Mouse (Mus musculus): ENCODE data around the gene Hyal1.
"Not testable (repeated sequence)": the region's sequence is repeated elsewhere in the genome, so short reads cannot be mapped to it uniquely, and the experiment has no call there.

Gene Hyal1

DNA sequence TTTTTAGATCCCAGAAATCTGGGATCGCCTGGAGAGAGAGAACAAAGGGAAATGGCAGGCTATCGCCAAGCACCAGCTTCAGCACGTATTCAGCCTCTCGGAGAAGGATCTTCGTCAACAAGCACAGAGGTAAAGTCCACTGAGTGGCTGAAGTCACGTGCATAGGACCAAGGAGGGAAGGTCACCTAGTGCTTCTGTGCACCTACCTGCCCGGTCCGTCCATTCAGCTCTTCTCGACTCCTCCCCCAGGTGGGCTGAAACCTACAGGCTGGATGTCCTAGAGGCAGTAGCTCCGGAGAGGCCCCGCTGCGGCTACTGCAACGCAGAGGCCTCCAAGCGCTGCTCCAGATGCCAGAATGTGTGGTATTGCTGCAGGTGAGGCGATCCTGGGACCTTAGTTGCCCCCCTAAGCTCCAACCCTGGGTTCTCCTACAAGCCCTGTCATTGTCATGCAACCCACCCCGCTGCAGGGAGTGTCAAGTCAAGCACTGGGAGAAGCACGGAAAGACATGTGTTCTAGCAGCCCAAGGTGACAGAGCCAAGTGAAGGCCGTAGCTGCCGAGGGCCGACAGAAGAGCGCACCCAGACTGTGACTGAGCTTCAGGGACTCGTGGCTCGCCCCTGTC, 26.1 kb upstream of the Hyal1 start:
- DNase-seq (ENCODE audit: low spot score), result no peak

DNA sequence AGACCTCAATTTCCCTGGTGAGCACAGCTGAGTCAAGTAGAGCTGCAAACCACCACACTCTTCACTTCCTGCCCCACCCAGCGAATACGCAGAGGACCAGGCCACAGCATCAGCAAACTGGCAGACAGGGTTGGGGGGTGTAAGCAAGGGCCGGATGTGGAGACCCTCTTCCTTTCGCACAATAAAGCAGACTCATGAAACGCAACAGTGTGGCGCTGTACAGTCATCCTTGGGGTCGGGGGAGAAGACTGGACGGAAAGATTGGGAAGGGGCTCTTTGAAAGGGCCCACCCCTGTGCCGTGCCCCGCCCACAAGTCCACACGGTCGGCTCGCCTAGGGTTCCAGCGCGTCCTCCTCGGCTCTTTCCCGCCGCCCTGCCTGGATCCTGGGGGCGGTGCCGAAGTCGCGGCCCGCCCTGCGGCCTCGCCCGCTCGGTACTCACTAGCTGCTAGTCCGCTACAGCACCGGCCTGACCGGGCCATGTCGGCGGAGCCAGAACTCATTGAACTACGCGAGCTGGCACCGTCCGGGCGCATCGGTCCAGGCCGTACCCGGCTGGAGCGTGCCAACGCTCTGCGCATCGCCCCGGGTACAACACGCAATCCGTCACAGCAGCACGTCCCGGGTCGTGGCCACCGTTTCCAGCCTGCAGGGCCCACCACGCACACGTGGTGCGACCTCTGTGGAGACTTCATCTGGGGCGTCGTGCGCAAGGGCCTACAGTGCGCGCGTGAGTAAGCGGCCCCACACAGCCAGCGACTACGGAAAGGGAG, 25.4 kb upstream of the Hyal1 start, which contains the start of gene Rassf1:
Gene Rassf1 (plus strand): TSS at position 439 of the 773 bp plus-strand sequence.
- no peak for DNase-seq (ENCODE audit: low spot score)

DNA sequence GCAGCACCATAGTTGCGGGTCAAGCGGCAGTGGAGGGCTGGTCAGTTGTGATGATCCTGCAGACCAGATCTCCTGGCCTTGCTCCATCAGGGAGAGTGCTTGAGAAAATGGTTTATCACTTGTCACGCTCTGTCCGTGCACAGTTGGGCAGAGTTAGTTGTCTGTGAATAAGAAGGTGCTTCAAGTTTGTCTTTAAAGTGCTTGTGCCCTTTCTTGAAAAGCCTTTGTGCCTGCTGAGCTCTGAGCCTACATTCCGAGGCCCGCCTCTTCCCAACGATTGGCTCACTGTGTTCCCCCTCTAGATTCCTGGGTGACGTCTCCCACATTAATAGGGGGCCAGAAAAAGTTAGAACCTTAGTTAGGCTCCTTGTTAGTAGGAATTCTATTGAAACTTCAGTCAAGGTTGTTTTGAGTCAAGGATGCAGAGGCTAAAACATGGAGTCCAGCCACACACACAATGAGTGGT, 24.8 kb upstream of the Hyal1 start:
- DNase-seq (ENCODE audit: low spot score), result no peak

DNA sequence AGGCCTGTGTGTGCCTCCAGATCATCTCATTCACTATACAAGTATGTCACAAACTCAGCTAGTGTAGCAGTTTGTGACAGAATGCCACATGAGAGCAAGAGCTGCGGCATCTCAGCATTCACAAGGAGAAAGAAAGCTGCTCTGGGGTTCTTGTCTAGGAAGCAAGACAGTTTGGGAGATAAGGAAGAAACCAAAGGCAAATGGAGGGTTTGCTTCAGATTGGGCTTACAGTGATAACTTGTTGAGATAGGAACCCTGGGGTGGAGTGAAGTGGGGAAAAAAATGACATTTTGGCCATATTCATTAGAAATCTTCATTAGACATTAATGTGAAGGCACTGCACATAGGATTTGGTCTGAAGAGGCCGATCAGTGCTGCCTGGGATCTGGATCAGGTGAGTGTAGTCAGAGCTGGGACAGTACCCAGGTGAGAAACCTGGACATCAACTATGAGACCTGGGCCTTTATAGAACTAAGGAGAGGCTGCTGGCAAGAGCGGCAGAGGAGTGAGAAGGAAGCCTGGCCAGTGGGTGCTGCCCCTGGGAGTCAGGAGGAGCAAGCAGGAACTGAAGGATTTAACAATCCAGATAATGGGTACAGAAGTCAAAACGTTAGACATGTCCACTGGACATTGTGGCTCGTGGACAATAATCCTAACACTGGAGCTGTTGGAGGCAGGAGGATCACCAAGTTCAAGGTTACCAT, 23.9 kb upstream of the Hyal1 start:
- DNase-seq (ENCODE audit: low spot score), result no peak

DNA sequence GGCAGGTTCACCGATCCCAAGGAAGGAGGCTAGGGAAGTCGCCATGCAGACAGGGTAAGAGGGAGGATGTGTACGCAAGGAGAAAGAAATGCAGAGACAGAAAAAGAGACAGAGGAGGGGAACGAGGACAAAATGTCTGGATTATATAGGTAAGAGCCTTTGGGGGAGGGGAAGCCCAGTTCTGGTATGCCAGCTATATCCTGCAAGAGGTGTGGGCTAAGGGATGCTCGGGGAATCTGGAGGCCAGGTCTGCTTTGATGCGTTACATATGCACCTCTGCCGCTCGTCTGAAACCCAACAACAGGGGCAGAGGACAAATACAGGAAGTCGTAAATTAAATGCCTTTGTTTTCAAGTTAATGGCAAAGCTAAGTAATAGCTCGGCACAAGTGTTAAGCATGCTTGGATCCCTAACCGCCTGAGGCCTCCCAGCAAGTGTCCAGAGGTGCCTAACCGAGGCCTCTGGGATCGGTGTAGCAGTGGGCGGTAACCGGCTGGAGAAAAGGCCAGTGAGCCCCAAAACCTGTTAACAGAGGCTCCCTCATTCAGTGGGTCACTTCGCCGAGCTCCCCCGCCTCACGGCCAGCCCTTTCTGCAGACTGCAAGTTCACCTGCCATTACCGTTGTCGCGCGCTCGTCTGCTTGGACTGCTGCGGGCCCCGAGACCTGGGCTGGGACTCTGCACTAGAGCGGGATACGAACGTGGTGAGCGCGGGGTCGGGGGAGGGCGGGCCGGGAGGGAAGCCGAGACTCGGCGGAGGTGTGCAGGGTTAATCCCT, 23.0 kb upstream of the Hyal1 start:
- DNase-seq (ENCODE audit: low spot score), result peak; percentile 69

- DNase-seq (ENCODE audit: low spot score), result peak; percentile 96
Measured at GRCm38 (mm10) chr9:107554319-107554825, 22.4 kb upstream of the Hyal1 start.

- no peak for DNase-seq (ENCODE audit: low spot score)
Measured at GRCm38 (mm10) chr9:107555031-107555457, 21.7 kb upstream of the Hyal1 start.

- no peak for DNase-seq (ENCODE audit: low spot score)
Measured at GRCm38 (mm10) chr9:107555701-107556100, 21.0 kb upstream of the Hyal1 start.

GRCm38 (mm10) chr9:107556346-107556745, 20.4 kb upstream of the Hyal1 start:
- no peak for DNase-seq (ENCODE audit: low spot score)

- DNase-seq (ENCODE audit: low spot score), result peak; percentile 95
Measured at GRCm38 (mm10) chr9:107563029-107563581, 13.6 kb upstream of the Hyal1 start, which contains the start of gene Tusc2. TSS of gene Tusc2 (plus strand) at chr9:107563255.

DNA sequence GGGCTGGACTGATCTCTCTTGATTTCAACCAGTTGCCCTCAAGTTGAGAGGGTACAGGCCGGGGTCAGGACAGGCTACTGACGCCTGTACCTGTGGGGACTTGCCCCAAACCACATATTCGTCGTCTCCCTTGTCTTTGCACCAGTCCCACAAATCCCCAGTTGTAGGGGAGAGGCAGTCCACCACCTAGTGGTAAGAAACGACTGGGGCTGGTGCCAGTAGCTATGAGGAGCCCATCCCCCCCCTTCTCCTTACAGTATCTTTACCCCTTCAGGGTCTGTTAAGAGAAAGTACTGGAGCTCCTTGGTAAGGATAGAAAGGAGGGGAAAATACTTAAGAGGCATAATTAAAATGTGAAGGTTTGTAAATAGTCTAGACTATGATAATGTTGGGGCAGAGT, 11.2 kb upstream of the Hyal1 start:
- not testable (repeated sequence) for DNase-seq (ENCODE audit: low spot score)

GRCm38 (mm10) chr9:107566041-107566709, 10.6 kb upstream of the Hyal1 start:
- DNase-seq (ENCODE audit: low spot score), result no peak

DNA sequence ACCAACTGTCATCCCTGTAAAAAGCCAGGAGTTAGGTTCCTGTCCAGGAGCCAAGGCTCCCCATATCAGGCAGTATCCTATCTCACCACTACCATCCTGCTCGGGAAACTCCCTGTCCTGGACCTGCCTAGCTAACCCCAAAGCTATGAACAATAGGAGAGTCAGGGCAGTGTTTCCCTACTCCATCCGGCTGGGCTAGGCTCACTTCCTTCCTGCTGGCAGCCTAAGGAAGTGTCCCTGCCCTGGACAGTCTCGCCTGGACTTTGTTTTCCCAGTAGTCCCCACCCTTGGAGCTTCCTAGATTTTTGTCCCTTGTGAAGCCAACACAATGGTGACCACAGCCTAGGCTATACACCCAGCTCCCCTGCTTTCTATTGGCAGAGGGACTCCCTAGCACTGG, 9.9 kb upstream of the Hyal1 start:
- no peak for DNase-seq (ENCODE audit: low spot score)

GRCm38 (mm10) chr9:107567702-107568319, 8.9 kb upstream of the Hyal1 start, which contains the start of gene Hyal2:
TSS of gene Hyal2 (plus strand) at chr9:107567945.
- no peak for DNase-seq (ENCODE audit: low spot score)

DNA sequence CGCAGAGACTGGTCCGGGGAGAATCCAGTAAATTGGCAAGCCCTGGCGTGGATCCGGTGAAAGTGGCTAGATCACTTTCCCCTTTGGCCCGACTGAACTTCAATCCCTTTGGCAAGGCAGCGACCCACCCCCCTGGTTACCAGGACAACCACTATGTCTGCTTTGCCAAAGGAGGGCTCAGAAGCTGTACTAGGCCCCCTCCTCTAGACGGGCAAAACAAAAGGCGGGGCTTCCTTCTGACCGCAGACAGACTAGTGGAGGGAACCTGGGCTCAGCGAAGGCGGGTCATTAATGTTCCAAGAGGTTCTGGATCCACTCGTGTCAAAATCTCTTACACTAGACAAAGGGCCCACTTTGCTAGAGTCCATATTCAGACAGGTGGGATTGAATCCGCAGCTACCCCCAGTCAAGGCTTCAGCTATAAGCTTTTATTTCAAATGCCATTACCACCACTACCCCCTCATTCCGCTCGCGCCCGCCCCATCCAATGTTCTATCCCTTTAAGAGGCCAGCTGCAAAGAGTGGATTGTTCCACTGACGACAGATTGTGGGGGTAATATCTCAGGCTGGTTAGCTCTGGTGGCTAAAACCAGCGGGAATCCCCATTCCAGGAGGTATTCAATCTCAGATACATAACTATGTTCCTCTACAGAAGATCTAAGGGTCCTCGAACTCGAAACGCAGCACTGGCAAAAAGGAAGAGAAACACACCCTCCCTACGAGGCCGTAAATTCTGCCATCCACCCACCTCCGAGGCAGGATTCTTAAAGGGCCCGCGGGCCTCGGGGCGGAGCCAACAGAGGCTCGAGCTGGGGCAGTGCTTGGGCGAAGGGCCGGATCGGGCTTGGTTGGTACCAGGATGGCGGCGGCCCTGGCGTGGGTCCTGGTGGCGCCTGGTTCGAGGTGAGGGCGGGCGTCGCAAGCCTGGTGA, 8.1 kb upstream of the Hyal1 start:
- peak; percentile 86 for DNase-seq (ENCODE audit: low spot score)

GRCm38 (mm10) chr9:107569270-107569669, 7.5 kb upstream of the Hyal1 start:
- peak; percentile 61 for DNase-seq (ENCODE audit: low spot score)

DNA sequence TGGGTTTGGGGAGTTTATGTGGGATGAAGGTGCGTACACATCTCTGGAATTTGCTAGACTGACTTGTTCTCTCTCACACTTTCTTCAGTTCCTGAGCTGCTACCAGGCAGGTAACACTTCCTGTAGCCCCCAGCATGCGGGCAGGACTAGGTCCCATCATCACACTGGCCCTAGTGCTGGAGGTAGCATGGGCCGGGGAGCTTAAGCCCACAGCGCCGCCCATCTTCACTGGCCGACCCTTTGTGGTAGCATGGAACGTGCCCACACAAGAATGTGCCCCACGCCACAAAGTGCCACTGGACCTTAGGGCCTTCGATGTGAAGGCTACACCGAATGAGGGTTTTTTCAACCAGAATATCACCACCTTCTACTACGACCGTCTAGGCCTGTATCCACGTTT, 6.7 kb upstream of the Hyal1 start:
- DNase-seq (ENCODE audit: low spot score), result no peak

DNA sequence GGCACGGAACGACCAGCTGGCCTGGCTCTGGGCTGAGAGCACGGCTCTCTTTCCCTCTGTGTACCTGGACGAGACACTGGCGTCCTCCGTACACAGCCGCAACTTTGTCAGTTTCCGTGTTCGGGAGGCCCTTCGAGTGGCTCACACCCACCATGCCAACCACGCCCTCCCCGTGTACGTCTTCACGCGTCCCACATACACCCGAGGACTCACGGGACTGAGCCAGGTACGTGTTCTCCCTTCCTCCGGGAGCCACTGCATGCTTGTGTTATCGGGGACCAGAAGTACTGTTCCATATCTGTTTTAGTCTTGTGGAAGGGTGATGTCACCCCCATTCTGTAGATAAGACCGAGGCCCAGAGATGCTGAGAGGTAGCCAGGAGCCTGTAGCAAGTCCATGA, 5.9 kb upstream of the Hyal1 start:
- no peak for DNase-seq (ENCODE audit: low spot score)
